Mouse (Mus musculus) layer of hippocampus, postnatal 14 days (tissue): ENCODE results near the gene Dcaf17. TPM values are rescaled to one million over a fixed set of nuclear protein-coding genes. Genes with fewer than 3 reads are reported as not detected.
A peak's percentile ranks its signal among the peaks of the same experiment; 100 is the strongest.

Experiments used
- DNase-seq, 2 experiments: peaks; one replicate each; pipeline ENCODE4 v3.0.0; 2021 to 2022; ENCODE audit warnings: low spot score in 2 of 2, mixed read lengths in 1 of 2
- total RNA-seq, 2 experiments: library from RNA; stranded (reverse); gene quantifications; 2 replicates each; pipeline ENCODE4 v1.2.3; 2021

The Dcaf17 gene
- total RNA-seq, 2 experiments from 2014 or later: 11.9 to 13.4 TPM

DNA sequence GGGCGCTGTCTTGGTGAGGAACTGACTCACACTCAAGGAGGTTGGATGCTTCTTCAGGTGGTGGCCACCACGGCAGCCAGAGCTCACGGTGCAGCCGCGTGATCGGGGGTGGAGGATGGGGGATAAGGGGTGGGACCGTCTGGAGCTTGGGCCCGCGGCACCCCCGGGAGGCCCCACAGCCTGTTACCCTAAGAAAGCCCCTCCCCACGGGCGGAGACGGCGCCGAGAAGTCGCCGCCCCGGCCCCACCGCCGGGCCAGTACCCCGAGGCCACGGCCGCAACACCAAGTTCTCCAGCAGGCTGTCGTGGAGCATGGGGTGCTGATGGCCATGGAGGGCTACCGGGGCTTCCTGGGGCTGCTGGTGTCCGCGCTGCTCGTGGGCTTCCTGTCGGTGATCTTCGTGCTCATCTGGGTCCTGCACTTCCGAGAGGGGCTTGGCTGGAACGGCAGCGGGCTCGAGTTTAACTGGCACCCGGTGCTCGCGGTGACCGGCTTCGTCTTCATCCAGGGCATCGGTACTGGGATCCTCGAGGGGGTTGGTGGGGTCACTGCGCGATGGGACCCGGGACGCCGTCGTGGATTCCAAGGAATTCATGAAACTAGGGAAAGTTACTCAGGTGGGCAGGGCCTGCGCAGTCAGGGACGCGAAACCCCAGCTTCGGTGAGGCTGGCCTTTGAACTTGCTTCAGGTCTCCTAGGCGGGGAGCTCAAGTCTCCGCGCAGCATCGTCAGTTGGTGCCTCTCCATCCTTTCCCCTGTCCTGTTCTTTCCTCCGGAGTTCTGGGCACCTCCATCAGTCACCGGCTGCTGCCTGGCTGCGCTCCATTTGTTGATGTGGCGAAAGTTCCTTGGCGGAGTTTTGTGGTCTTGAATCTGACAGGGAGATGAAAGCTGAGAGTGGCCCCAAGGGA is 62.9 kb downstream of the Dcaf17 start, which contains the start of gene Cybrd1:
Gene Cybrd1 (plus strand): TSS at position 127 of the 912 bp plus-strand sequence.
- peak; percentile 22 to 37 for DNase-seq

- DNase-seq: peak; percentile 40 to 54
Observed at GRCm38 (mm10) chr2:71120844-71121243, 65.7 kb downstream of the Dcaf17 start.

- no peak for DNase-seq
Observed at GRCm38 (mm10) chr2:71121406-71121805, 66.3 kb downstream of the Dcaf17 start.

DNA sequence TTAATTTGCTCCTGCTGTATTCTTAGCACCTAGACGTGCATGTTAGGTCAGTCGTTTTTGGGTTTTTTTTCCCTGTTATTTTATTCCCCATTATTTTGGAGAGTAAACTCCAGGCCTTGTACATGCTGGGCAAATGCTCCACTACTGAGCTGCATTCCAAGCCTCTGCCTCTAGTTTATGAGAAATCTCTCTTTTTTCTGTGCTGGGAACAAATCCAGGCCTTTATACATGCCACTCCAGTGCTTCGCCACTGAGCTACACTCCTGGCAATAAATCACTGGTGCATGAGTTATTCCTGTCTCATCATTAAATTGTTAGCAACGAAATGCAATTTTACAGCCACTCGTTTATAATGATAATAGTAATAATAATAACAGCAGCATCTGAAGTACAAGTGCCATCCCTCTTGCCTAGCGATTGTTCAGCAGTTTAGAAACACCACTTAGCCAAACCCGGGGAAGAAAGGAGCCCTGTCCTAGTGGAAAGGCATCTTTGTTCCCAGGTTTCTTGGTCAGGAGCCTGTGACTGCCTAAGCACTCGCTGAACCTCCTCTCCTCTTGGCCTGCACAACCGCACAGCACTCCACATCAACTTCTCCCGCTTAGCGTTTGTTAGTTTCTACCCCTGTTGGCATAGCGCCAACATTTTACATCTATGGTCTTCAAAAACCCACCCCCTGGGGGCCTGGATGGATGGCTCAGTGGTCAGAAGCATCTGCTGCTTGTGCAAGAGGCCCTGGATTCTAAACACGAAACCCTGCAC is 67.3 kb downstream of the Dcaf17 start:
- DNase-seq: peak in 1 of 2 experiments; percentile 52

DNA sequence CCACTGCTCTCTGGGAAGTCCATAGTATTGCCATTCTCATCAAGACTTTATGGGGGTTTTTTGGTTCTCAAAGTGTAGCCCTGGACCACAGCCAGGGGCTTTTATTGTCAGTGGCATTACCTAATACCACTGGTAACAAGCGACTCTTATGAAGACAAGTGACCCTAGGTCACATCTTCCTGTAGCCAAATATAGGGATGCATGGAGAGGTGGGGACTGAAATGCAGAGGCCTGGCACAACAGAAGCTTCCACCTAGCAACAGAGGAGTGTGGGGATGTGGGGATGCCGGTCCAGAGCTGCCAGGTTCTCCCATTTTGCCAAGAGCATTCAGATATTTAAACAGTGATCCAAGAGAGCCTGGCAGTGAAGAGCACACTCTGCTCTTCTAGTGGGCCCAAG is 68.5 kb downstream of the Dcaf17 start:
- DNase-seq: no peak

- DNase-seq: no peak
Observed at GRCm38 (mm10) chr2:71127779-71128534, 72.8 kb downstream of the Dcaf17 start.

- no peak for DNase-seq
Observed at GRCm38 (mm10) chr2:71130366-71130765, 75.2 kb downstream of the Dcaf17 start.

DNA sequence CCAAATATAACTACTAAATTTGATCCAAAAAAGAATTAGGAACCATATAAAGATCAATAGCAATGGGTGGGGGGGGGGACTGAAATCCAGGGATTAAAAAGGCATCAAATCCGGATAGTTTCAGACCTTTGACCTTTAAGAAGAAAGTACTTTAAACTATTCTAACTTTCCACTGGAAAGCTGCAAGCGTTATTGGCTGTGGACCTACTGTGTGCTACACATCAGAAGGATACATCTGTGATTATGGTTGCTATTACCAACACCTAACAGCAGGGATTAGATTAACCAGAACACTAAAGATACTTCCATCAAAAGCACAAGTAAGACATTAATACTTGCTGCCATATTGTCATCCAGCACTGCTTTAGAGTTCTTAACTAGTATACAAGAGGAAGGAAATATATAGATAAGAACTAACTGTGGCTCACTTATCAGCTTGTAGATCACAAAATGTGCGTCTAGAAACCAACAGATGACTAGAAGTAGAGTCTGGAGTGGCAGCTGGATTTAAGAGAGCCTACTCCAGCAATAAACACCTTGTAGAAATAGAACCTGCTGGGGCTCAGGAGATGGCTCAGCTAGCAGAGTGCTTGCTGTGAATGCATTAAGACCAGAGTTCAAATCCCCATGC is 76.9 kb downstream of the Dcaf17 start:
- DNase-seq: no peak

- DNase-seq: no peak
Observed at GRCm38 (mm10) chr2:71134041-71134505, 78.9 kb downstream of the Dcaf17 start.

DNA sequence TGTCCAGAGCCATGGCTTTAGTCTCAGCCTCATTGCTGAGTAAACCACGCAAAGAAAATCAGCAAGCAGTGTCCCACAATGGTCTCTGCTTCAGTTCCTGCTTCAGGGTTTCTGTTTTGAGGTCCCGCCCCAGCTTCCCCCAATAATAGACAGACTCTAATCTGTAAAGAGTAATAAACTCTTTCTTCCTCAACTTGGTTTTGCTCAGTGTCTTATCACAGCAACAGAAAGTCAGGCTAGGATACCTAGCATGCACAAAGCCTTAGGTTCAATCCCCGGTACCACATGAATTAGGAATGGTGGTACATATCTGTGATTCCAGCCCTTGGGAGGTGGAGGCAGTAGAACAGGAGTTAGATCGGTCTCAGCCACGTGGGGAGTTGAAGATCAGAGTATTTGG is 79.7 kb downstream of the Dcaf17 start:
- no peak for DNase-seq

DNA sequence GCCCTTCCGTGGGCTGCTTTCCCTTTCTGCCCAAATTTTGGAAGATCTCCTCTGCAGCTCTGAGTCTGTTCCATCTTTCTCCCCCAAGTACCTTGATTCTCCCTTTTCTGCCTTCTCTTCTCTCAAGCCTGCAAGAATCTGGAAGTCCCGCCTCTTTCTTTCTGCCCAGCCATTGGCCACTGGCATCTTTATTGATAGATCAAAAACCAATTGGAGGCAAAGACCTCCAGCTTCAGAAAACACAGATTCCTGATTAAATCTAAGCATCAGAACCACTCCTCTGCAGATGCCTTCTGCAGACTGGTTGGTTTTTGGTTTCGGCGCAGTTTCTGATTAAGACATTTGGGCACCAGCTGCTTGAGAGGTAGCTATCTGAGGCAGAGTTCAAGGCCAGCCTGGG is 85.5 kb downstream of the Dcaf17 start:
- no peak for DNase-seq

DNA sequence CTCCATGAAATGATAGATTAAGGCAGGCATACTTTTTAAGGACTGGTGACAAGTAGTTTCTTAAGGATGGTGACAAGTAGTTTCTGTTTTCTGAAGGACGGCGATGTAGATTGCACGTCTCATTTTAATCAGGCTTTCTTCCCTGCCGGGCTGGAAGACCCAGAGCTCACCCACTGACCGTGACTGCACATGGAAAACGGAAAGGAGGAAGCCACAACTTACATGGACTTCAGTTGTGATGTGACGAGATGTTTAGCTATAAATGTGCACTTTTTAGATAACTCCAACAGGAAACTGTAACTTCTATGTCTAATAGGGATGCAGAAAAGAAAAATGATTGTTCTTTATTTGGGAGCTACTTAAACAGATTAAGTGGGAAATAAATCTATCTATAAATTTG is 87.3 kb downstream of the Dcaf17 start:
- no peak for DNase-seq

DNA sequence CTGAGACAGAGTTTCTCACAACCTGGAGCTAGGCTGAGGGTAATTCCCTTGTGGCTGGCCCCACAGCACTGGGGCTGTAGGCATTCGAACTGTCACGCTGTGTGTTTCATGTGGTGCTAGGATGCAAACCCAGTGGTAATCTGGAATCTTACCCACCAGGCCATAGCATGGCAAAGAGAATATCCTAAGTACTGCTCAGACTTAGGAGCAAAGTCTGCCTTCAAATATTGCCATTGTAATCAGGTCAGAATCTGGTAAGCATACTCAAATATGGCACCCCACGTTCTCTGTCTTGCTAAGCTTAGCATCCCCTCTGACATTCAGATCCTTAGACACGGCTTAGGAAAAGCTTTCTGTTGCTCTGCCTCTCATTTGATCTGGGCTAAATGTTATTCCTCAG is 90.7 kb downstream of the Dcaf17 start:
- DNase-seq: no peak

DNA sequence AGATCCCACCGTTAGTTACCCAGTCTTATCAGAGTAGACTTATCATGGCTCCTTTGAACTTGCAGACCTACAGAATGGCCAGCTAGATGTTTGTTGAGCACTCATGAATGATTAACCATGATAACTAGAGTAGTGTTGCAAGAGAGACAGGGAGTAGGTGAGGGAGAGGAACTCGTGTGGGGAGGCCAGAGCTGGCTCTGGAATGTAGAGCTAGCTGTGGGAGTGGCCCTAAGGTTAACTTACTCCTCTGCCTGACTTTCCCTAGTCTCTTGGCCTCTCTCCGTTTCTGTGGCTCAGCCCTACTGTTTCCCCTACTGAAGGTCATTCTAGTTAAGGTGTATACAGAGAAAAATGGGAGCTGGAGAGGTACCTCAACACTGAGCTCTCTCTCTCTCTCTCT is 91.1 kb downstream of the Dcaf17 start:
- no peak for DNase-seq

- peak in 1 of 2 experiments; percentile 10 for DNase-seq
Observed at GRCm38 (mm10) chr2:71147816-71148215, 92.7 kb downstream of the Dcaf17 start.

Other genes starting within 250 kb of the Dcaf17 start
- gene Tlk1, start 229.6 kb upstream of the Dcaf17 start, total RNA-seq: 10 to 100 TPM; 63.5 to 64.9 TPM
- 10 to 100 TPM; 14.9 to 15.6 TPM for gene Mettl8, start 255 bp downstream of the Dcaf17 start, total RNA-seq
- 10 to 100 TPM in 1 of 2 experiments, 1 to 10 TPM in 1; 10.0 to 10.3 TPM for gene Cybrd1, start 62.6 kb downstream of the Dcaf17 start, total RNA-seq
- gene Dync1i2, start 156.4 kb downstream of the Dcaf17 start, total RNA-seq: 100 to 1,000 TPM; 143 to 146 TPM